Mouse (Mus musculus) liver, embryonic 15.5 days (tissue): ENCODE data around the gene Cox17. TPM values are rescaled to one million over a fixed set of nuclear protein-coding genes. Genes with fewer than 3 reads are reported as not detected.
A peak's percentile ranks its signal among the peaks of the same experiment; 100 is the strongest.

ENCODE experiments used
- ATAC-seq: fragments of 200-750 bp; cut with Nextera tagmentation; 2 replicates; pipeline ENCODE4 v1.8.0; 2017; ENCODE audit warnings: moderate number of reproducible peaks, mild to moderate bottlenecking, moderate library complexity; ENCODE audit not compliant: insufficient read depth
- H3K27ac ChIP-seq: fragments of 300-500 bp; sonication (generic); replicated peaks from 2 replicates; pipeline ENCODE4 v1.5.1; 2015; ENCODE audit warnings: mild to moderate bottlenecking, inconsistent platforms
- H3K27me3 ChIP-seq: fragments of 300-500 bp; sonication (generic); 2 replicates; pipeline ENCODE4 v1.6.1; 2015; ENCODE audit warnings: mild to moderate bottlenecking, inconsistent platforms
- H3K36me3 ChIP-seq: fragments of 300-500 bp; sonication (generic); replicated peaks from 2 replicates; pipeline ENCODE4 v1.6.1; 2015; ENCODE audit warnings: moderate library complexity, mild to moderate bottlenecking, inconsistent platforms
- H3K4me1 ChIP-seq: fragments of 300-500 bp; sonication (generic); replicated peaks from 2 replicates; pipeline ENCODE4 v1.6.1; 2015; ENCODE audit warnings: inconsistent platforms
- H3K4me2 ChIP-seq: fragments of 300-500 bp; sonication (generic); 2 replicates; pipeline ENCODE4 v1.6.1; 2015; ENCODE audit warnings: moderate library complexity, mild to moderate bottlenecking, inconsistent platforms
- H3K4me3 ChIP-seq: fragments of 300-500 bp; sonication (generic); replicated peaks from 2 replicates; pipeline ENCODE4 v1.5.1; 2015; ENCODE audit warnings: mild to moderate bottlenecking, inconsistent platforms
- H3K9ac ChIP-seq: fragments of 300-500 bp; sonication (generic); 2 replicates; pipeline ENCODE4 v1.6.1; 2015; ENCODE audit warnings: moderate library complexity, mild to moderate bottlenecking, inconsistent platforms
- H3K9me3 ChIP-seq: fragments of 300-500 bp; sonication (generic); replicated peaks from 2 replicates; pipeline ENCODE4 v1.6.1; 2016; ENCODE audit warnings: inconsistent platforms
- WGBS: fragments of 180-500 bp; shearing (Covaris S2); methylation state at CpG from one replicate; pipeline ENCODE4 v1.1.7; 2015; ENCODE audit warnings: mixed read lengths; ENCODE audit not compliant: insufficient replicate concordance; 5-methylcytosine and 5-hydroxymethylcytosine counted together
- polyA plus RNA-seq: library from polyadenylated mRNA; unstranded; fragments of >200 nt; fragmentation: Nextera tagmentation; extraction: Ambion mirVana; gene quantifications from 2 replicates; pipeline ENCODE4 v1.2.1, GENCODE M21; 2015

Cox17 gene
- polyA plus RNA-seq = 202 and 255 TPM in 2 replicates

GRCm38 (mm10) chr16:38346529-38347325 lies at the start of gene Cox17, which contains the start of gene Gm21987:
Gene Cox17 (plus strand): TSS chr16:38346991.
Gene Gm21987 (plus strand): TSS chr16:38347040.
- H3K36me3 ChIP-seq = peaks cover 28% of the 10 kb centered on the region
- H3K4me3 ChIP-seq = peak within 1 kb of the TSS; percentile 95
- peaks cover 6% of the 10 kb centered on the region for H3K27me3 ChIP-seq
- peak; percentile 95 for ATAC-seq
- peaks cover 53% of the 10 kb centered on the region for H3K4me1 ChIP-seq
- 2% methylated on average over 35 of the region's 35 CpGs for WGBS
- no peaks in the 10 kb centered on the region for H3K9me3 ChIP-seq
- H3K27ac ChIP-seq = peak within 1 kb of the TSS; percentile 94
- peak within 1 kb of the TSS; percentile 75 for H3K4me2 ChIP-seq
- H3K9ac ChIP-seq = peak within 1 kb of the TSS; percentile 88

GRCm38 (mm10) chr16:38298410-38298809 lies 48.4 kb upstream of the Cox17 start:
- no peaks in the 10 kb centered on the region for H3K36me3 ChIP-seq
- no peaks in the 10 kb centered on the region for H3K9me3 ChIP-seq
- ATAC-seq = no peak
- 0 out of 2 replicates have a peak, but pooled peaks cover 7% of the 10 kb centered on the region for H3K4me1 ChIP-seq
- H3K4me2 ChIP-seq = no peak overlapping the region
- H3K27ac ChIP-seq = no peak overlapping the region
- H3K4me3 ChIP-seq = no peak overlapping the region
- H3K9ac ChIP-seq = no peak overlapping the region
- H3K27me3 ChIP-seq = no peaks in the 10 kb centered on the region
- WGBS = 71% methylated on average over 6 of the region's 6 CpGs

- no peaks in the 10 kb centered on the region for H3K36me3 ChIP-seq
- WGBS = 73% methylated on average over 13 of the region's 13 CpGs
- no peaks in the 10 kb centered on the region for H3K9me3 ChIP-seq
- no peak for ATAC-seq
- no peak overlapping the region for H3K27ac ChIP-seq
- no peak overlapping the region for H3K9ac ChIP-seq
- H3K27me3 ChIP-seq = 0 out of 2 replicates have a peak, but pooled peaks cover 3% of the 10 kb centered on the region
- H3K4me3 ChIP-seq = no peak overlapping the region
- H3K4me2 ChIP-seq = no peak overlapping the region
- H3K4me1 ChIP-seq = no peaks in the 10 kb centered on the region
These were observed 44.4 kb upstream of the Cox17 start for GRCm38 (mm10) chr16:38302367-38302766.

GRCm38 (mm10) chr16:38304460-38305194 lies 42.2 kb upstream of the Cox17 start:
- Histone ChIP-seq H3K4me1 (no peaks in the 10 kb centered on the region), H3K27ac (no peak overlapping the region), H3K9ac (no peak overlapping the region), H3K4me2 (no peak overlapping the region), H3K36me3 (no peaks in the 10 kb centered on the region), H3K4me3 (no peak overlapping the region), H3K27me3 (0 out of 2 replicates have a peak, but pooled peaks cover 4% of the 10 kb centered on the region), H3K9me3 (no peaks in the 10 kb centered on the region)
- 62% methylated on average over 17 of the region's 17 CpGs for WGBS
- no peak for ATAC-seq

GRCm38 (mm10) chr16:38306571-38307220 lies 40.1 kb upstream of the Cox17 start:
- Histone ChIP-seq H3K4me2 (no peak overlapping the region), H3K9me3 (no peaks in the 10 kb centered on the region), H3K4me3 (no peak overlapping the region), H3K4me1 (no peaks in the 10 kb centered on the region), H3K27me3 (0 out of 2 replicates have a peak, but pooled peaks cover 4% of the 10 kb centered on the region), H3K9ac (no peak overlapping the region), H3K27ac (no peak overlapping the region), H3K36me3 (no peaks in the 10 kb centered on the region)
- ATAC-seq = no peak
- WGBS = 45% methylated on average over 18 of the region's 18 CpGs

GRCm38 (mm10) chr16:38307221-38307605 lies 39.6 kb upstream of the Cox17 start:
- H3K27me3 ChIP-seq = 0 out of 2 replicates have a peak, but pooled peaks cover 4% of the 10 kb centered on the region

GRCm38 (mm10) chr16:38307651-38308050 lies 39.1 kb upstream of the Cox17 start:
- Histone ChIP-seq H3K27me3 (0 out of 2 replicates have a peak, but pooled peaks cover 4% of the 10 kb centered on the region), H3K4me3 (no peak overlapping the region), H3K4me2 (no peak overlapping the region), H3K27ac (no peak overlapping the region), H3K9me3 (no peaks in the 10 kb centered on the region), H3K9ac (no peak overlapping the region), H3K36me3 (no peaks in the 10 kb centered on the region), H3K4me1 (no peaks in the 10 kb centered on the region)
- no peak for ATAC-seq
- WGBS = 33% methylated on average over 7 of the region's 7 CpGs

More at GRCm38 (mm10) chr16:38307221-38307605, 39.6 kb upstream of the Cox17 start:
- Histone ChIP-seq H3K4me1 (no peaks in the 10 kb centered on the region), H3K9me3 (no peaks in the 10 kb centered on the region), H3K27ac (no peak overlapping the region), H3K4me3 (no peak overlapping the region), H3K36me3 (no peaks in the 10 kb centered on the region), H3K4me2 (no peak overlapping the region), H3K9ac (no peak overlapping the region)
- no peak for ATAC-seq
- 59% methylated on average over 5 of the region's 5 CpGs for WGBS

GRCm38 (mm10) chr16:38308195-38308594 lies 38.6 kb upstream of the Cox17 start:
- ATAC-seq = no peak
- H3K27me3 ChIP-seq = 0 out of 2 replicates have a peak, but pooled peaks cover 4% of the 10 kb centered on the region
- no peak overlapping the region for H3K4me2 ChIP-seq
- no peak overlapping the region for H3K9ac ChIP-seq
- no peak overlapping the region for H3K4me3 ChIP-seq
- H3K9me3 ChIP-seq = no peaks in the 10 kb centered on the region
- no peaks in the 10 kb centered on the region for H3K36me3 ChIP-seq
- no peak overlapping the region for H3K27ac ChIP-seq
- WGBS = 78% methylated on average over 11 of the region's 11 CpGs
- no peaks in the 10 kb centered on the region for H3K4me1 ChIP-seq

GRCm38 (mm10) chr16:38318492-38318891 lies 28.3 kb upstream of the Cox17 start:
- no peak for ATAC-seq
- Histone ChIP-seq H3K36me3 (no peaks in the 10 kb centered on the region), H3K9ac (no peak overlapping the region), H3K4me2 (no peak overlapping the region), H3K27ac (no peak overlapping the region), H3K27me3 (no peaks in the 10 kb centered on the region), H3K4me3 (no peak overlapping the region), H3K9me3 (no peaks in the 10 kb centered on the region), H3K4me1 (no peaks in the 10 kb centered on the region)
- WGBS = 65% methylated on average over 9 of the region's 9 CpGs

GRCm38 (mm10) chr16:38319087-38319486 lies 27.7 kb upstream of the Cox17 start:
- WGBS = 66% methylated on average over 4 of the region's 4 CpGs
- H3K27ac ChIP-seq = no peak overlapping the region
- H3K4me2 ChIP-seq = no peak overlapping the region
- ATAC-seq = no peak
- no peak overlapping the region for H3K4me3 ChIP-seq
- H3K9me3 ChIP-seq = no peaks in the 10 kb centered on the region
- no peaks in the 10 kb centered on the region for H3K4me1 ChIP-seq
- no peaks in the 10 kb centered on the region for H3K36me3 ChIP-seq
- no peak overlapping the region for H3K9ac ChIP-seq
- no peaks in the 10 kb centered on the region for H3K27me3 ChIP-seq
